Mouse (Mus musculus) liver, embryonic 15.5 days (tissue): ENCODE measurements around the gene Gm3233. TPM values are rescaled to one million over a fixed set of nuclear protein-coding genes. Genes with fewer than 3 reads are reported as not detected.
"Not testable (repeated sequence)": the region's sequence is repeated elsewhere in the genome, so short reads cannot be mapped to it uniquely, and the experiment has no call there.

Experiments
- ATAC-seq: fragments of 200-750 bp; cut with Nextera tagmentation; 2 replicates; pipeline ENCODE4 v1.8.0; 2017; ENCODE audit warnings: moderate number of reproducible peaks, mild to moderate bottlenecking, moderate library complexity; ENCODE audit not compliant: insufficient read depth
- H3K27ac ChIP-seq: fragments of 300-500 bp; sonication (generic); replicated peaks from 2 replicates; pipeline ENCODE4 v1.5.1; 2015; ENCODE audit warnings: mild to moderate bottlenecking, inconsistent platforms
- H3K27me3 ChIP-seq: fragments of 300-500 bp; sonication (generic); 2 replicates; pipeline ENCODE4 v1.6.1; 2015; ENCODE audit warnings: mild to moderate bottlenecking, inconsistent platforms
- H3K36me3 ChIP-seq: fragments of 300-500 bp; sonication (generic); replicated peaks from 2 replicates; pipeline ENCODE4 v1.6.1; 2015; ENCODE audit warnings: moderate library complexity, mild to moderate bottlenecking, inconsistent platforms
- H3K4me1 ChIP-seq: fragments of 300-500 bp; sonication (generic); replicated peaks from 2 replicates; pipeline ENCODE4 v1.6.1; 2015; ENCODE audit warnings: inconsistent platforms
- H3K4me2 ChIP-seq: fragments of 300-500 bp; sonication (generic); 2 replicates; pipeline ENCODE4 v1.6.1; 2015; ENCODE audit warnings: moderate library complexity, mild to moderate bottlenecking, inconsistent platforms
- H3K4me3 ChIP-seq: fragments of 300-500 bp; sonication (generic); replicated peaks from 2 replicates; pipeline ENCODE4 v1.5.1; 2015; ENCODE audit warnings: mild to moderate bottlenecking, inconsistent platforms
- H3K9ac ChIP-seq: fragments of 300-500 bp; sonication (generic); 2 replicates; pipeline ENCODE4 v1.6.1; 2015; ENCODE audit warnings: moderate library complexity, mild to moderate bottlenecking, inconsistent platforms
- H3K9me3 ChIP-seq: fragments of 300-500 bp; sonication (generic); replicated peaks from 2 replicates; pipeline ENCODE4 v1.6.1; 2016; ENCODE audit warnings: inconsistent platforms
- WGBS: fragments of 180-500 bp; shearing (Covaris S2); methylation state at CpG from one replicate; pipeline ENCODE4 v1.1.7; 2015; ENCODE audit warnings: mixed read lengths; ENCODE audit not compliant: insufficient replicate concordance; 5-methylcytosine and 5-hydroxymethylcytosine counted together
- polyA plus RNA-seq: library from polyadenylated mRNA; unstranded; fragments of >200 nt; fragmentation: Nextera tagmentation; extraction: Ambion mirVana; gene quantifications from 2 replicates; pipeline ENCODE4 v1.2.1, GENCODE M21; 2015

Gene Gm3233
- polyA plus RNA-seq, 1 experiment from 2014 or later, result not detected

DNA sequence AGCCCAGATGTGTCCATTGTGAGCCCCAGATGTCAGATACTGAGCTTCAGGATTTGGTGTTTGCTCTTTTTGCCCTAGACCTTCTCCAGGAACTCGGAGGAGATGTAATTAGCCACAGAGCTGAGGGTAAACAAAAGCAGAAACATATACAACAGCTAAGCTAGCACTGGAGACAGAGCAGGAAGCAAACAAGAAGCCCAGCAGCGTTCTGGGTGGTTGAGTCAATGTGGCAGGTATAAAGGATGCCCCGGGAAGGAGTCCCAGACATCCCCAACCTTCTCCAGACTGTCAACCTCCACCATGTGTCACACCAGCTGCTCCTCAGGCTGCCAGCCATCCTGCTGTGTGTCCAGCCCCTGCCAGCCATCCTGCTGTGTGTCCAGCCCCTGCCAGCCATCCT is 33.3 kb downstream of the Gm3233 start, which contains the start of gene Gm10100:
TSS of gene Gm10100 (plus strand) at position 301 of the 400 bp plus-strand sequence.
- no peak within 1 kb of the TSS for H3K9ac ChIP-seq
- WGBS, result 19% methylated on average over 3 of the region's 3 CpGs
- ATAC-seq, result no peak

DNA sequence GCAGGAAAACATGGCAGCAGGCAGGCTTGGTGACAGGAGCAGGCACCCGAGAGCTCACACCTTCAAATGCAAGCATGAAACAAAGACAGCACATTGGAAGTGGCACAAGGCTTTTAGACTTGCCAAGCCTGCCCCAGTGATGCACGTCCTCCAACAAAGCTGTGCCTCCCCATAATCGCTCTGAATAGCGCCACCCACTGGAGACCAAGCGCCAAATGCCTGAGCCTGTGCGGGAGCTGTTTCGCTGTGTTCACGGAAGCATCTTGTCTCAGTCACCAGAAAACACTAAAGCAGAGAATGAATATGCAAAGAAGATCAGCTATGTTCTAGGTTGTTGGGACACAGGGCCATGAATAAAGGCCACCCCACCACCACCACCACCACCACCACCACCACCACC is 34.6 kb downstream of the Gm3233 start:
- WGBS, result 64% methylated on average over 8 of the region's 8 CpGs
- ATAC-seq, result no peak

More for the DNA sequence above, 33.3 kb downstream of the Gm3233 start, which contains the start of gene Gm10100:
- Histone ChIP-seq H3K4me3 (no peak within 1 kb of the TSS), H3K4me1 (no peaks in the 10 kb centered on the region), H3K27ac (no peak within 1 kb of the TSS), H3K36me3 (no peaks in the 10 kb centered on the region), H3K9me3 (no peaks in the 10 kb centered on the region), H3K27me3 (no peaks in the 10 kb centered on the region), H3K4me2 (no peak within 1 kb of the TSS)

GRCm38 (mm10) chr10:77720299-77720698 is 39.2 kb downstream of the Gm3233 start, which contains the start of gene Krtap12-1:
Gene Krtap12-1 (plus strand): TSS chr10:77720599.
- WGBS, result 65% methylated on average over 1 of the region's 1 CpGs
- not testable (repeated sequence) for H3K27me3 ChIP-seq

More for the DNA sequence above, 34.6 kb downstream of the Gm3233 start:
- Histone ChIP-seq H3K9ac (no peak overlapping the region), H3K4me2 (no peak overlapping the region), H3K9me3 (no peaks in the 10 kb centered on the region), H3K36me3 (no peaks in the 10 kb centered on the region), H3K27ac (no peak overlapping the region), H3K27me3 (no peaks in the 10 kb centered on the region), H3K4me1 (no peaks in the 10 kb centered on the region), H3K4me3 (no peak overlapping the region)

DNA sequence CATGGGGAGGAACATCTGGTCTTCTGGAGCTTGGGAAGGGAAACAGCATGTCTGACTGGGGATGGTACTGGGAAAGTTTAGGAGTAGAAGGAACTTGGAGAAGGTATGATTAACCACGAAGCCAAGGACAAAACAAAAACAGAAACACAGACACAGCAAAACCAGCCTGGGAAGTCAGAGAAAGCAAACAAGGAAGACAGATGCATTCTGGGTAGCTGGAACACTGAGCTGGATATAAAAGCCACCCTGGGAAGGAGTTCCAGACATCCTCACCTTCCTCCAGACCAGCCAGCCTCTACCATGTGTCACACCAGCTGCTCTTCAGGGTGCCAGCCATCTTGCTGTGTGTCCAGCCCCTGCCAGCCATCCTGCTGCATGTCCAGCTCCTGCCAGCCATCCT is 44.0 kb downstream of the Gm3233 start, which contains the start of gene Gm10142:
TSS of gene Gm10142 (plus strand) at position 301 of the 400 bp plus-strand sequence.
- 57% methylated on average over 1 of the region's 1 CpGs for WGBS
- H3K4me2 ChIP-seq, result no peak within 1 kb of the TSS
- ATAC-seq, result no peak
- H3K9me3 ChIP-seq, result no peaks in the 10 kb centered on the region
- no peak within 1 kb of the TSS for H3K4me3 ChIP-seq
- H3K27me3 ChIP-seq, result no peaks in the 10 kb centered on the region
- no peak within 1 kb of the TSS for H3K9ac ChIP-seq
- no peaks in the 10 kb centered on the region for H3K36me3 ChIP-seq
- H3K27ac ChIP-seq, result no peak within 1 kb of the TSS
- no peaks in the 10 kb centered on the region for H3K4me1 ChIP-seq

More at GRCm38 (mm10) chr10:77720299-77720698, 39.2 kb downstream of the Gm3233 start, which contains the start of gene Krtap12-1:
- H3K4me2 ChIP-seq, H3K9me3 ChIP-seq, H3K4me1 ChIP-seq, H3K9ac ChIP-seq, H3K36me3 ChIP-seq, H3K27ac ChIP-seq, ATAC-seq, H3K4me3 ChIP-seq: not testable (repeated sequence)

GRCm38 (mm10) chr10:77713734-77714133 is 45.7 kb downstream of the Gm3233 start:
- no peaks in the 10 kb centered on the region for H3K27me3 ChIP-seq
- H3K4me3 ChIP-seq, result no peak overlapping the region
- no peaks in the 10 kb centered on the region for H3K36me3 ChIP-seq
- WGBS, result 17% methylated on average over 4 of the region's 4 CpGs
- no peak overlapping the region for H3K27ac ChIP-seq
- H3K9ac ChIP-seq, result no peak overlapping the region
- no peaks in the 10 kb centered on the region for H3K9me3 ChIP-seq
- H3K4me2 ChIP-seq, result no peak overlapping the region
- no peaks in the 10 kb centered on the region for H3K4me1 ChIP-seq
- ATAC-seq, result no peak

DNA sequence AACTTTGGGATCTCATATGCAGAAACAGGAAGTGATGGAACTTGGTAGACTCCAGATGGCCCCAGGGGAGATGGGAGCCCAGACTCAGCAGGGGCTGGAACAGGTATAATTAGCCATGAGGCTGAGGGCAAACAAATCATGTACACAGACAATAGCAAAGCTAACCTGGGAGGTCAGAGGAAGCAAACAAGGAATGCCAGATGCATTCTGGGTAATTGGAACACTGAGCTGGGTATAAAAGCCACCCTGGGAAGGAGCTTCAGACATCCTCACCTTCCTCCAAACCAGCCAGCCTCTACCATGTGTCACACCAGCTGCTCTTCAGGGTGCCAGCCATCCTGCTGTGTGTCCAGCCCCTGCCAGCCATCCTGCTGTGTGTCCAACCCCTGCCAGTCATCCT is 48.3 kb downstream of the Gm3233 start, which contains the start of gene Gm10024:
TSS of gene Gm10024 (plus strand) at position 301 of the 400 bp plus-strand sequence.
- H3K9ac ChIP-seq, ATAC-seq, H3K27ac ChIP-seq, H3K4me2 ChIP-seq, H3K9me3 ChIP-seq, H3K4me1 ChIP-seq, H3K27me3 ChIP-seq, H3K36me3 ChIP-seq, H3K4me3 ChIP-seq: not testable (repeated sequence)

DNA sequence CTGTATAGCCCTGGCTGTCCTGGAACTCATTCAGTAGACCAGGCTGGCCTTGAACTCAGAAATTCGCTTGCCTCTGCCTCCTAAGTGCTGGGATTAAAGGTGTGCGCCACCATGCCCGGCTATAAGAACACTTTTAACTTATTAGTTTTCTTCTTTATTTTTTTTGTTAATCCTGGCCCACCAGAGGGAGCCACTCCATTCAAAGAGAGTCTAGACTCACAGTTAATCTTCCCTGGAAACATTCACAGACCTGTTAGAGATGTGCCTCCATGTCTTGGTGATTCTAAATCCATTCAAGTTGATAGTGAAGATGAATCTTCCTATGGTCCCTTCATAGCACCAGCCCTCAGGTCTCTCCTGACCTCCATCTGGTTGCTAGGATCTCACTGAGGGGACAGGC is 49.7 kb downstream of the Gm3233 start:
- ATAC-seq, result no peak
- H3K9me3 ChIP-seq, result no peaks in the 10 kb centered on the region
- H3K36me3 ChIP-seq, result no peaks in the 10 kb centered on the region
- no peaks in the 10 kb centered on the region for H3K4me1 ChIP-seq
- no peaks in the 10 kb centered on the region for H3K27me3 ChIP-seq
- H3K27ac ChIP-seq, result no peak overlapping the region
- H3K9ac ChIP-seq, result no peak overlapping the region
- no peak overlapping the region for H3K4me2 ChIP-seq
- 57% methylated on average over 3 of the region's 3 CpGs for WGBS
- H3K4me3 ChIP-seq, result no peak overlapping the region

Other genes with a start within 250 kb of the Gm3233 start
- gene Fam207a, start 243.9 kb downstream of the Gm3233 start, polyA plus RNA-seq, result 14.9 and 16.0 TPM in 2 replicates
- gene Itgb2, start 229.4 kb downstream of the Gm3233 start, polyA plus RNA-seq, result 17.1 and 18.5 TPM in 2 replicates
- 79.6 and 89.2 TPM in 2 replicates for gene Pttg1ip, start 178.0 kb downstream of the Gm3233 start, polyA plus RNA-seq
- 91.2 and 93.4 TPM in 2 replicates for gene Sumo3, start 153.6 kb downstream of the Gm3233 start, polyA plus RNA-seq
- 0.82 TPM in 1 of 2 replicates, not detected in the other for gene Gm49325, start 153.5 kb downstream of the Gm3233 start, polyA plus RNA-seq
- gene Ube2g2, start 137.4 kb downstream of the Gm3233 start, polyA plus RNA-seq, result 47.0 and 58.0 TPM in 2 replicates
- 0.06 TPM in 1 of 2 replicates, not detected in the other for gene Tspear, start 73.1 kb downstream of the Gm3233 start, polyA plus RNA-seq
- not detected in 2 replicates for gene Gm19402, start 68.9 kb downstream of the Gm3233 start, polyA plus RNA-seq
- not detected in 2 replicates for gene Gm9508, start 62.4 kb downstream of the Gm3233 start, polyA plus RNA-seq
- gene Gm10272, start 53.1 kb downstream of the Gm3233 start, polyA plus RNA-seq, result not detected in 2 replicates
- not detected in 2 replicates for gene Gm10024, start 48.2 kb downstream of the Gm3233 start, polyA plus RNA-seq
- gene Gm10142, start 43.9 kb downstream of the Gm3233 start, polyA plus RNA-seq, result not detected in 2 replicates
- not detected in 2 replicates for gene Krtap12-1, start 39.1 kb downstream of the Gm3233 start, polyA plus RNA-seq
- not detected in 2 replicates for gene Gm10100, start 33.2 kb downstream of the Gm3233 start, polyA plus RNA-seq
- gene Gm18596, start 17.0 kb downstream of the Gm3233 start, polyA plus RNA-seq, result not detected in 2 replicates
- not detected in 2 replicates for gene Gm9736, start 8.3 kb downstream of the Gm3233 start, polyA plus RNA-seq
- gene Gm3238, start 11.6 kb upstream of the Gm3233 start, polyA plus RNA-seq, result not detected in 2 replicates
- not detected in 2 replicates for gene Gm7138, start 17.3 kb upstream of the Gm3233 start, polyA plus RNA-seq
- not detected in 2 replicates for gene Gm3250, start 22.9 kb upstream of the Gm3233 start, polyA plus RNA-seq
- not detected in 2 replicates for gene Gm7137, start 28.5 kb upstream of the Gm3233 start, polyA plus RNA-seq
- not detected in 2 replicates for gene Gm9639, start 35.4 kb upstream of the Gm3233 start, polyA plus RNA-seq
- gene Gm19668, start 39.5 kb upstream of the Gm3233 start, polyA plus RNA-seq, result not detected in 2 replicates
- gene Gm9507, start 52.2 kb upstream of the Gm3233 start, polyA plus RNA-seq, result not detected in 2 replicates
- gene Gm2696, start 55.0 kb upstream of the Gm3233 start, polyA plus RNA-seq, result not detected in 2 replicates
- not detected in 2 replicates for gene Krtap10-4, start 67.4 kb upstream of the Gm3233 start, polyA plus RNA-seq
- gene Krtap10-10, start 76.3 kb upstream of the Gm3233 start, polyA plus RNA-seq, result not detected in 2 replicates
- gene Gm36176, start 87.1 kb upstream of the Gm3233 start, polyA plus RNA-seq, result not detected in 2 replicates
- not detected in 2 replicates for gene Gm10318, start 93.2 kb upstream of the Gm3233 start, polyA plus RNA-seq
- not detected in 2 replicates for gene Gm3285, start 102.3 kb upstream of the Gm3233 start, polyA plus RNA-seq
- gene Lrrc3, start 142.9 kb upstream of the Gm3233 start, polyA plus RNA-seq, result 13.7 and 16.3 TPM in 2 replicates
- gene Trpm2, start 210.9 kb upstream of the Gm3233 start, polyA plus RNA-seq, result 2.2 and 3.2 TPM in 2 replicates
- gene 1810043G02Rik, start 218.8 kb upstream of the Gm3233 start, polyA plus RNA-seq, result 4.4 and 4.7 TPM in 2 replicates